Mouse (Mus musculus): ENCODE measurements at regions not wholly inside any gene's neighbourhood (a gene's known extent, or its start where the extent isn't known, plus 50 kb on each side); places are given as distances from the start of the nearest gene placed in this dataset.

GRCm38 (mm10) chr10:126646587-126646986 lies 254.6 kb downstream of the Atp23 start:
- in situ Hi-C loops (cut with MboI, MseI), result loop anchor here (10.0 kb wide), 1 partner anchor 152 kb away; no protein-coding TSS in a partner anchor

GRCm38 (mm10) chr10:126641792-126642289 lies 259.3 kb downstream of the Atp23 start:
- in situ Hi-C loops (cut with MboI, MseI), result loop anchor here (10.0 kb wide), 1 partner anchor 147 kb away; no protein-coding TSS in a partner anchor

GRCm38 (mm10) chr10:126634731-126635130 lies 266.4 kb downstream of the Atp23 start:
- in situ Hi-C loops (cut with MboI, MseI), result no loop called here

- in situ Hi-C loops (cut with MboI, MseI), result loop anchor here (10.0 kb wide), 1 partner anchor 473 kb away; no protein-coding TSS in a partner anchor
Measured at GRCm38 (mm10) chr10:126628057-126628456, 273.1 kb downstream of the Atp23 start.

- in situ Hi-C loops (cut with MboI, MseI), result loop anchor here (10.0 kb wide), 1 partner anchor 471 kb away; no protein-coding TSS in a partner anchor
Measured at GRCm38 (mm10) chr10:126625466-126625865, 275.7 kb downstream of the Atp23 start.

GRCm38 (mm10) chr10:126620802-126621201 lies 280.4 kb downstream of the Atp23 start:
- in situ Hi-C loops (cut with MboI, MseI), result loop anchor here (10.0 kb wide), 1 partner anchor 466 kb away; no protein-coding TSS in a partner anchor

GRCm38 (mm10) chr10:126619970-126620369 lies 281.2 kb downstream of the Atp23 start:
- in situ Hi-C loops (cut with MboI, MseI), result loop anchor here (10.0 kb wide), 1 partner anchor 465 kb away; no protein-coding TSS in a partner anchor

- in situ Hi-C loops (cut with MboI, MseI), result no loop called here
Measured at GRCm38 (mm10) chr10:126612226-126612625, 288.9 kb downstream of the Atp23 start.

- in situ Hi-C loops (cut with MboI, MseI), result no loop called here
Measured at GRCm38 (mm10) chr10:126610506-126610905, 290.6 kb downstream of the Atp23 start.

GRCm38 (mm10) chr10:126599686-126600085 lies 301.5 kb downstream of the Atp23 start:
- in situ Hi-C loops (cut with MboI, MseI), result no loop called here

- in situ Hi-C loops (cut with MboI, MseI), result no loop called here
Measured at GRCm38 (mm10) chr10:126568155-126568554, 333.0 kb downstream of the Atp23 start.

- in situ Hi-C loops (cut with MboI, MseI), result no loop called here
Measured at GRCm38 (mm10) chr10:126565326-126565725, 335.8 kb downstream of the Atp23 start.

GRCm38 (mm10) chr10:126555080-126555479 lies 346.1 kb downstream of the Atp23 start:
- in situ Hi-C loops (cut with MboI, MseI), result no loop called here

GRCm38 (mm10) chr10:126531950-126532349 lies 369.2 kb downstream of the Atp23 start:
- in situ Hi-C loops (cut with MboI, MseI), result no loop called here

- in situ Hi-C loops (cut with MboI, MseI), result no loop called here
Measured at GRCm38 (mm10) chr10:126531368-126531767, 369.8 kb downstream of the Atp23 start.

- in situ Hi-C loops (cut with MboI, MseI), result no loop called here
Measured at GRCm38 (mm10) chr10:126528801-126529200, 372.4 kb downstream of the Atp23 start.

- in situ Hi-C loops (cut with MboI, MseI), result no loop called here
Measured at GRCm38 (mm10) chr10:126526186-126526585, 375.0 kb downstream of the Atp23 start.

GRCm38 (mm10) chr10:126521836-126522815 lies 379.0 kb downstream of the Atp23 start:
- in situ Hi-C loops (cut with MboI, MseI), result no loop called here

GRCm38 (mm10) chr10:126520973-126521372 lies 380.2 kb downstream of the Atp23 start:
- in situ Hi-C loops (cut with MboI, MseI), result no loop called here

GRCm38 (mm10) chr10:126513185-126513584 lies 388.0 kb downstream of the Atp23 start:
- in situ Hi-C loops (cut with MboI, MseI), result no loop called here

- in situ Hi-C loops (cut with MboI, MseI), result no loop called here
Measured at GRCm38 (mm10) chr10:126511511-126511910, 389.6 kb downstream of the Atp23 start.

GRCm38 (mm10) chr10:126505988-126506387 lies 395.2 kb downstream of the Atp23 start:
- in situ Hi-C loops (cut with MboI, MseI), result no loop called here
